Mouse (Mus musculus): Measurements from ENCODE around the gene Tmub1. TPM values are rescaled to one million over a fixed set of nuclear protein-coding genes. Genes with fewer than 3 reads are reported as not detected.

The Tmub1 gene
- polyA plus RNA-seq, 1 experiment from 2014 or later: 23.5 TPM

DNA sequence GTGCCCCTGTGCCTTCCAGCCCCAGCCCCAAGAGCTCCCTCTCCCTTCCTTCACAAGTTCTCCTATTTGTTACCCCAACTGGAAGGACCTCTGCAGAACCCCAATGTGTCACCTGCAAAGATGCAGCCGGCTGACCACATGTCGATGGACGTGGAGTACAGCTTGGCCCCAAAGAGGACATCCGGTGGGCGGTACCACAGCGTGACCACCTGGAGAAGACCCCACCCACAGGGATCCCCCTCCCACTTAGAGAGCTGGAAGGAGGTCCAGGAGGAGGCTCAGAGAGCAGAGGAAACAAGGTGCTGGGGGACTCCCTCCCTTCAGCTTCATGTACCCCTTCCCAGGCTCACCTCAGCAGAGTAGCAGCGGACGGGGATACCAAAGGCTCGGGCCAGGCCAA lies 27.3 kb downstream of the Tmub1 start:
- no peak for ATAC-seq (ENCODE audit: insufficient read depth, low FRiP score)
- WGBS: 86% methylated on average over 9 of the region's 9 CpGs
- H3K4me1 ChIP-seq (ENCODE audit: control insufficient read depth, insufficient read depth, low read length): peaks cover 11% of the 10 kb centered on the region
- no peak overlapping the region for H3K4me2 ChIP-seq (ENCODE audit: low read depth, low read length)
- H3K36me3 ChIP-seq (ENCODE audit: control insufficient read depth, insufficient read depth, low read length): no peaks in the 10 kb centered on the region
- no peaks in the 10 kb centered on the region for H3K9me3 ChIP-seq (replicated peaks; ENCODE audit: control insufficient read depth, low read length)
- no peak overlapping the region for H3K4me3 ChIP-seq (replicated peaks; ENCODE audit: low read length)
- H3K27me3 ChIP-seq (ENCODE audit: control insufficient read depth, insufficient read depth, low read length): no peaks in the 10 kb centered on the region
- H3K27ac ChIP-seq (ENCODE audit: low read length): no peak overlapping the region
- H3K9ac ChIP-seq (ENCODE audit: low read length): no peak overlapping the region

DNA sequence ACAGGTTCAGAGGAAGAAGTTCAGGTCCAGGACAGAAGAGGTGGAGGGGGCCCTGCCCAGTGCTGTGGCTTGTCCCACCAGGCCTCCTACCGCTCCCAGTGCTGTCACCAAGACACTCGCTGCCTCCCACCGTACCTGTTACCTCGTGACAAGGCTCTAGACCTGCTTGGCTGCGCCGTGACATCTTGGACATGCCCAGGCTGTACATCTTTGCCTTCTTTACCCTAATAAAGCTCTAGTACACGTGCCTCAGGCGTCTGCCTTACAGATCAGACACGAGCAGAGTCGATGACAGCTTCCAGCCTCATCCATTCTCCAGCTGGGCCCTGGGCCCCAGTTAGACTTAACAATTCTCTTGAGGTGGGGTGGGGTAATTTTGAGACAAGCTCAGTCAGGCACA lies 30.1 kb downstream of the Tmub1 start:
- no peaks in the 10 kb centered on the region for H3K9me3 ChIP-seq (replicated peaks; ENCODE audit: control insufficient read depth, low read length)
- no peaks in the 10 kb centered on the region for H3K27me3 ChIP-seq (ENCODE audit: control insufficient read depth, insufficient read depth, low read length)
- H3K9ac ChIP-seq (ENCODE audit: low read length): no peak overlapping the region
- peaks cover 2% of the 10 kb centered on the region for H3K4me1 ChIP-seq (ENCODE audit: control insufficient read depth, insufficient read depth, low read length)
- ATAC-seq (ENCODE audit: insufficient read depth, low FRiP score): no peak
- 88% methylated on average over 10 of the region's 10 CpGs for WGBS
- H3K27ac ChIP-seq (ENCODE audit: low read length): no peak overlapping the region
- H3K4me3 ChIP-seq (replicated peaks; ENCODE audit: low read length): no peak overlapping the region
- H3K36me3 ChIP-seq (ENCODE audit: control insufficient read depth, insufficient read depth, low read length): no peaks in the 10 kb centered on the region
- H3K4me2 ChIP-seq (ENCODE audit: low read depth, low read length): no peak overlapping the region

DNA sequence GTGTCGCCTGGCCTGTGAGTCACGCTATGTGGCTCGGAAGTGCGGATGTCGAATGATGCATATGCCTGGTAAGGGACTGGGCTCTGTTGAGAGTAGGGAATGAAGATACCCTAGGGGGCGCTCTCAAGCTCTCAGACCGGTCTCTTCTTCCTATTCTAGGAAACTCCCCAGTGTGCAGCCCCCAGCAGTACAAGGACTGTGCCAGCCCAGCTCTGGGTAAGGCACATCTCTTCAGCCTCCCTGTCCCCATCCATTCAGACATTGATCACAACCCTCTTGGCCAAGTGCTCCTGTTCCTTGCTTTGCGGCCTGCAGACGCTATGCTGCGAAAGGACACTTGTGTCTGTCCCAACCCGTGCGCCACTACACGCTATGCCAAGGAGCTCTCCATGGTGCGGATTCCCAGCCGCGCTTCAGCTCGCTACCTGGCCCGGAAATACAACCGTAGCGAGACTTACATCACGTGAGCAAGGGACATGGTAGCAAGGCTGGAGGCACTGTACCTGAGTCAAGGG lies 31.4 kb downstream of the Tmub1 start:
- no peaks in the 10 kb centered on the region for H3K27me3 ChIP-seq (ENCODE audit: control insufficient read depth, insufficient read depth, low read length)
- H3K4me1 ChIP-seq (ENCODE audit: control insufficient read depth, insufficient read depth, low read length): no peaks in the 10 kb centered on the region
- peak; percentile 65 for ATAC-seq (ENCODE audit: insufficient read depth, low FRiP score)
- no peak overlapping the region for H3K9ac ChIP-seq (ENCODE audit: low read length)
- no peaks in the 10 kb centered on the region for H3K36me3 ChIP-seq (ENCODE audit: control insufficient read depth, insufficient read depth, low read length)
- H3K4me2 ChIP-seq (ENCODE audit: low read depth, low read length): peak overlapping the region; percentile 14; the same call in 1 of the 2 replicates
- no peaks in the 10 kb centered on the region for H3K9me3 ChIP-seq (replicated peaks; ENCODE audit: control insufficient read depth, low read length)
- H3K27ac ChIP-seq (ENCODE audit: low read length): no peak overlapping the region
- no peak overlapping the region for H3K4me3 ChIP-seq (replicated peaks; ENCODE audit: low read length)
- 2% methylated on average over 21 of the region's 21 CpGs for WGBS

DNA sequence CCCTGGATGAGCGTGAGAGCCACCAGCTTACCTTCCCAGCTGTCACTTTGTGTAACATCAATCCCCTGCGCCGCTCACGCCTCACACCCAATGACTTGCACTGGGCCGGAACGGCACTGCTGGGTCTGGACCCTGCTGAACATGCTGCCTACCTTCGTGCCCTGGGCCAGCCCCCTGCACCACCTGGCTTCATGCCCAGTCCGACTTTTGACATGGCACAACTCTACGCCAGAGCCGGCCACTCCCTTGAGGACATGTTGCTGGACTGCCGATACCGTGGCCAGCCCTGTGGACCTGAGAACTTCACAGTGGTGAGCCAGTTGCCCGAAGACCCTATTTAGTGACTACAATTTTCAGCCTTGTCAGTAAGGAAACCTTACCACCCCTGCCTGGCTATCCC lies 33.7 kb downstream of the Tmub1 start:
- no peak overlapping the region for H3K9ac ChIP-seq (ENCODE audit: low read length)
- 81% methylated on average over 13 of the region's 13 CpGs for WGBS
- no peaks in the 10 kb centered on the region for H3K9me3 ChIP-seq (replicated peaks; ENCODE audit: control insufficient read depth, low read length)
- no peaks in the 10 kb centered on the region for H3K27me3 ChIP-seq (ENCODE audit: control insufficient read depth, insufficient read depth, low read length)
- no peaks in the 10 kb centered on the region for H3K4me1 ChIP-seq (ENCODE audit: control insufficient read depth, insufficient read depth, low read length)
- ATAC-seq (ENCODE audit: insufficient read depth, low FRiP score): no peak
- H3K4me2 ChIP-seq (ENCODE audit: low read depth, low read length): no peak overlapping the region
- H3K36me3 ChIP-seq (ENCODE audit: control insufficient read depth, insufficient read depth, low read length): no peaks in the 10 kb centered on the region
- no peak overlapping the region for H3K4me3 ChIP-seq (replicated peaks; ENCODE audit: low read length)
- no peak overlapping the region for H3K27ac ChIP-seq (ENCODE audit: low read length)

DNA sequence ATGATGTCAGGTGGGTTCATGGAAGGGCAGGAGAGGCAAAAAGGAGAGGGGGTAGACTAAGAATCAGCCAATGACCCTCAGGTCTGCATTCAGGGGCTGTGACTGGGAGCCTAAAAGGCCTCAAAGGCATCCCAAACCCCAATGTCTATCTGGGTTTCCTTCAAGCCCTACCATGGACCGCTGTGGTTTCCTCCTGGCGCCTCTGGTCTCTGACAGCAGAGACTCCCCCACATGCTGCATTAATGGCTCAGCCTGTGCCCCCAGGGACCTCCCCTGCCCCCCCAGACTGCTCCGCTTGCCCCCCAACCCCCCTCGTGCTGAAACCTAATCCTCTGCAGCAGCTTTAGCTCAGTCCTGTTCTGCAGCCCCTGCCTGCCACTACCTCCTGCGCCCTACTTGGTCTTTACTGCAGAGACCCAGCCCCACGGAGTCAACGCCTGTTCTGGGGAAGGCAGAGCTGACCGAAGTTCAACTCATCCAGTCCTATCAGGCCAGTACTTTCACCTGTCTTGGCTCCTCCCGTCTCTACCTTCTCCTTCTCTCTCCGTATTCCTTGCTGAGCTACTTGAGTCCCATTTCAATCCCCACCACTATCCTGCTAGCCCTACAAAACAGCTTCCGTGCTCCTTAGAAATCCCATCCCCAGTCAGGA lies 34.5 kb downstream of the Tmub1 start, which contains the start of gene Asic3:
TSS of gene Asic3 (plus strand) at position 351 of the 652 bp plus-strand sequence.
- 33% methylated on average over 11 of the region's 11 CpGs for WGBS
- Histone ChIP-seq H3K27ac (ENCODE audit: low read length) (no peak within 1 kb of the TSS), H3K36me3 (ENCODE audit: control insufficient read depth, insufficient read depth, low read length) (no peaks in the 10 kb centered on the region), H3K27me3 (ENCODE audit: control insufficient read depth, insufficient read depth, low read length) (no peaks in the 10 kb centered on the region), H3K9ac (ENCODE audit: low read length) (no peak within 1 kb of the TSS; the same call in 1 of the 2 replicates), H3K4me1 (ENCODE audit: control insufficient read depth, insufficient read depth, low read length) (no peaks in the 10 kb centered on the region), H3K9me3 (replicated peaks; ENCODE audit: control insufficient read depth, low read length) (no peaks in the 10 kb centered on the region), H3K4me3 (replicated peaks; ENCODE audit: low read length) (no peak within 1 kb of the TSS), H3K4me2 (ENCODE audit: low read depth, low read length) (no peak within 1 kb of the TSS)
- ATAC-seq (ENCODE audit: insufficient read depth, low FRiP score): no peak

DNA sequence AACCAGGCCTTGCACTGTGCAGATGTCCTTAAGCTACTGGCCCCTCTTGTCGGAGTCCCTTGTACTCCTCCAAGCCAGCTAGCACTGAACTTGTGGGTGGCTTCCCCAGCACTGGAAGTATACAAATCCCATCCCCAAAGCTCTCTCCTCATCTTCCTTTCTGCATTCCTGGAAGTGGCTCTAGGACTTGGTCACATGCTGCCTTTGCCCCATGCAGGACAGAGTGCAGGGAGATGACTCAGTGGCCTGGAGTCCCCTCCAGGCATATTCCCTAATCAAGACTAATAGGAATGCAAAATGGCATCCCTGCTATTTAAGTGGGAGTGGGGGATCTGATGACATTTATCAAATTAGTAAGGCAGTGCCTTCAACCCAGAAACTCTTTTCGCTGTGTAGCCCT lies 35.6 kb downstream of the Tmub1 start:
- WGBS: 66% methylated on average over 2 of the region's 2 CpGs
- no peaks in the 10 kb centered on the region for H3K9me3 ChIP-seq (replicated peaks; ENCODE audit: control insufficient read depth, low read length)
- no peaks in the 10 kb centered on the region for H3K27me3 ChIP-seq (ENCODE audit: control insufficient read depth, insufficient read depth, low read length)
- no peak for ATAC-seq (ENCODE audit: insufficient read depth, low FRiP score)
- H3K4me2 ChIP-seq (ENCODE audit: low read depth, low read length): no peak overlapping the region
- H3K36me3 ChIP-seq (ENCODE audit: control insufficient read depth, insufficient read depth, low read length): no peaks in the 10 kb centered on the region
- H3K27ac ChIP-seq (ENCODE audit: low read length): no peak overlapping the region
- H3K9ac ChIP-seq (ENCODE audit: low read length): no peak overlapping the region
- H3K4me3 ChIP-seq (replicated peaks; ENCODE audit: low read length): no peak overlapping the region
- no peaks in the 10 kb centered on the region for H3K4me1 ChIP-seq (ENCODE audit: control insufficient read depth, insufficient read depth, low read length)

DNA sequence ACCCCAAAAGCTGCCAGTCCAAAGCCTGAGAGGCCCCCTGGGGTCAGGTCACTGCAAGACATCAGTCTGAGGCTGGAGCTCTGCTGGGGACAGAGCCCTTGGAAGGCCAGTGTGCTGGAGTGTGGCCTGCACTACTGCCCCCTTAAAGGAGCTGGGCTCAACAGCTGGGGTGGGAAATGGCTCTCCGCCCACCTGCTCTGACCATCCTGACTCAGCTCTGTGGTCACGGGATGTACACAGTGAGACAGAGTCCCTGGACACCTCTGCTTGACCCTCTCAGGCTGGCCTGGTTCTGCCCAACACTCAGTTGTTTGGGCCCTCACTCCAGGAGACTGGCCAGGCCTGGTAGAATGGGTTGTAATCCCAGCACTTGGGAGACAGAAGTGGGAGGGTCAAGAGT lies 38.2 kb downstream of the Tmub1 start:
- no peaks in the 10 kb centered on the region for H3K27me3 ChIP-seq (ENCODE audit: control insufficient read depth, insufficient read depth, low read length)
- no peak for ATAC-seq (ENCODE audit: insufficient read depth, low FRiP score)
- 79% methylated on average over 2 of the region's 2 CpGs for WGBS

DNA sequence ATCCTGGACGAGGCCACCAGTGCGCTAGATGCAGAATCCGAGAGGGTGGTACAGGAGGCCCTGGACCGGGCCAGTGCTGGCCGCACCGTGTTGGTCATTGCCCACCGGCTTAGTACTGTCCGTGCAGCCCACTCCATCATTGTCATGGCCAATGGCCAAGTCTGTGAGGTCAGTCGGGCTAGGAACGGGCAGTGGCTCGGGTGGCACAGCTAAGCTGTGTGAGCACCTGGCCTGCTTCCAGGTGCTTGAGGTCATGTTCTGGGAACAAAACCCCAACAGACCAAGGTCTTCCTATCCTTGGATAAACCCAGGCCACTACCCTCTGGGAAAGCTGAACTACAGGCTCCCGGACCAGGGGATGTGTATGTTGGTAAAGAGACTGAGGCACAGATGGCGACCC lies 39.0 kb downstream of the Tmub1 start:
- H3K36me3 ChIP-seq (ENCODE audit: control insufficient read depth, insufficient read depth, low read length): no peaks in the 10 kb centered on the region
- WGBS: 92% methylated on average over 13 of the region's 13 CpGs

More for the DNA sequence above, 38.2 kb downstream of the Tmub1 start:
- Histone ChIP-seq H3K9ac (ENCODE audit: low read length) (no peak overlapping the region), H3K4me3 (replicated peaks; ENCODE audit: low read length) (no peak overlapping the region), H3K9me3 (replicated peaks; ENCODE audit: control insufficient read depth, low read length) (no peaks in the 10 kb centered on the region), H3K27ac (ENCODE audit: low read length) (no peak overlapping the region), H3K4me1 (ENCODE audit: control insufficient read depth, insufficient read depth, low read length) (no peaks in the 10 kb centered on the region), H3K4me2 (ENCODE audit: low read depth, low read length) (no peak overlapping the region), H3K36me3 (ENCODE audit: control insufficient read depth, insufficient read depth, low read length) (no peaks in the 10 kb centered on the region)

DNA sequence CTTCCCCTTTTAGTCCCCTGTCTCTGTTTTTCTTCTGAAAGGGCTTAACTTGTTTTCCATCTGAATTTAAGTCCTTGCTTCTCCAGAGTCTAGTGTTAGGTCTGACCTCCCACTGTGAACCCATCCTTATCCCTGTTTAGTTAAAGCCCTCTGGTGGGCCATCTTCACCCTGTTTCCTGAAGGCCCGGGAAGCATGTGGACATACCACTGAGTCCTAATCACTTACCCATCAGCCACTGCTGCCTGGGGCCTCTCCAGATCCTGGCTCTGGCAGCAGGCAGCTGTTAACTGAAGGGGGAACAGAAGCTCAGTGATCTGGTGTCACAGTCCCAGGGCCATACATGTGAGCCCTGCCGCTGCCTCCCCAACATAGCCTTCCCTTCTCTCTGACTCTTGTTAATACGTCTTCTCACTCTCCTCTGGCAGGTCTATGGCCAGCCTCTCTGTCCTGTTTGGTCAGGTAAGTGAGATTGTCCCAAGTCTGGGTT lies 42.2 kb downstream of the Tmub1 start:
- WGBS: 64% methylated on average over 3 of the region's 3 CpGs
- Histone ChIP-seq H3K4me2 (ENCODE audit: low read depth, low read length) (no peak overlapping the region), H3K36me3 (ENCODE audit: control insufficient read depth, insufficient read depth, low read length) (no peaks in the 10 kb centered on the region)

More for the DNA sequence above, 39.0 kb downstream of the Tmub1 start:
- no peaks in the 10 kb centered on the region for H3K27me3 ChIP-seq (ENCODE audit: control insufficient read depth, insufficient read depth, low read length)
- H3K4me2 ChIP-seq (ENCODE audit: low read depth, low read length): no peak overlapping the region
- no peaks in the 10 kb centered on the region for H3K9me3 ChIP-seq (replicated peaks; ENCODE audit: control insufficient read depth, low read length)
- H3K4me1 ChIP-seq (ENCODE audit: control insufficient read depth, insufficient read depth, low read length): no peaks in the 10 kb centered on the region
- no peak overlapping the region for H3K27ac ChIP-seq (ENCODE audit: low read length)
- H3K4me3 ChIP-seq (replicated peaks; ENCODE audit: low read length): no peak overlapping the region
- H3K9ac ChIP-seq (ENCODE audit: low read length): no peak overlapping the region
- ATAC-seq (ENCODE audit: insufficient read depth, low FRiP score): no peak

More for the DNA sequence above, 42.2 kb downstream of the Tmub1 start:
- no peak overlapping the region for H3K27ac ChIP-seq (ENCODE audit: low read length)
- H3K4me1 ChIP-seq (ENCODE audit: control insufficient read depth, insufficient read depth, low read length): no peaks in the 10 kb centered on the region
- no peak overlapping the region for H3K4me3 ChIP-seq (replicated peaks; ENCODE audit: low read length)
- H3K9me3 ChIP-seq (replicated peaks; ENCODE audit: control insufficient read depth, low read length): no peaks in the 10 kb centered on the region
- no peak overlapping the region for H3K9ac ChIP-seq (ENCODE audit: low read length)
- no peaks in the 10 kb centered on the region for H3K27me3 ChIP-seq (ENCODE audit: control insufficient read depth, insufficient read depth, low read length)
- no peak for ATAC-seq (ENCODE audit: insufficient read depth, low FRiP score)
